Mouse (Mus musculus) frontal cortex, adult (tissue): Measurements from ENCODE around the gene Ank3.
A peak's percentile ranks its signal among the peaks of the same experiment; 100 is the strongest.

ENCODE experiments used
- ATAC-seq: cut with Nextera tagmentation; 2 replicates; pipeline ENCODE4 v1.9.2; 2017; ENCODE audit warnings: mild to moderate bottlenecking, moderate library complexity, mixed read lengths; ENCODE audit not compliant: low TSS enrichment

Ank3 gene

GRCm38 (mm10) chr10:69536372-69537075 lies 138.0 kb downstream of the Ank3 start:
- no peak for ATAC-seq

DNA sequence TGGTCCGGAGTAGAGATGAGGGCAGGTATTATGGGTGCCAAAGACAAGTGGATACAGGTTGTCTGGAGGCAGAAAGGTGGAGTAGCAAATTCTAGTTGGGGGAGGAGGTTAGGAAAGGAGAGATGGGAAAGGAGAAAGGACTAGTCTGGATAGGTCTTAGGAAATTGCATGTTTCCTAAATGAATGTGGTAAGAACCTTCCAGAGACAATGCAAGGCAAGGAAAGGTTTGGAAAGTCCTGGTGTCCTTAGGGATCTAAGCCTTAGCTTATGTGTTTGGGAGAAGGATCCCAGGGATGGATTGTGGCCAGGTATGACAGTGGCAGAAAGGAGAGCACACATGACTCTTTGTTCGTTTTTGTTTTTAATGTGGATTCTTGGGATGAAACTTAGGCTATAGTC lies 139.7 kb downstream of the Ank3 start:
- no peak for ATAC-seq

GRCm38 (mm10) chr10:69542439-69542838 lies 143.9 kb downstream of the Ank3 start:
- ATAC-seq = no peak

DNA sequence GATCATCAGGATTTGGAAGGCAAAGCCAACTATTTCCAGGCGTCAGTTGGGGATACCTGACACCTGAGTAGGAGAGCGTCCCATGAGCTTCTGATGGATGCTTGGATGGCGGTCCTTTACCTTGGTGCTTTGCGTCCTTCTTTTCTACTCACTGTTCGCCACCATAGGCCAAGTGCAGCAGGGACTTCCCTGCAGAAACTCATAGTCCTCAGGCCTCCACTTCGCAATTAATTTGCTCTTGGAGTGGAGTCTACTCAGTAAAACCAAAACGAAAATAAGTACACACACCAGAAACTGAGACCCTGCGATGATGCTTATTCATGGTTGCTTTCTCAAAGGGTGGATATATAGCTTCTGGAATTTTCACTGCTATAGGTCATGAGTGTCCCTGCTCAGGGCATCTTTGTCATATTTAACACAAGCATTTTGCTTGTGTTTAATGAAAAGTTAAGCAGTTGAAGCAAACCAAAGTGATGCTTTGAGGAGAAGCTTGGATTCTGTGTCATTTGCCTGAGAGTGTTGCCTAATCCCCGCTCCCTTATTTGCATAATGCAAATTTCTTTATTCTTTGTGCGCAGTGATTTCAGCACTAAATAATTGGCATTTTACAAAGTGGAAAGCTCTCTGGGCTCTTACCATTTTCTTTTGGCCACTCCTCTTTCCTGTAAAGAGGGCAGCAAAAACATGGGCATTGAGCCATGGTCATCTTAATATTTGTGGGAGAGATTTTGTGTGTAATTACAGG lies 145.5 kb downstream of the Ank3 start:
- no peak for ATAC-seq

- no peak for ATAC-seq
Observed at GRCm38 (mm10) chr10:69544653-69545052, 146.1 kb downstream of the Ank3 start.

DNA sequence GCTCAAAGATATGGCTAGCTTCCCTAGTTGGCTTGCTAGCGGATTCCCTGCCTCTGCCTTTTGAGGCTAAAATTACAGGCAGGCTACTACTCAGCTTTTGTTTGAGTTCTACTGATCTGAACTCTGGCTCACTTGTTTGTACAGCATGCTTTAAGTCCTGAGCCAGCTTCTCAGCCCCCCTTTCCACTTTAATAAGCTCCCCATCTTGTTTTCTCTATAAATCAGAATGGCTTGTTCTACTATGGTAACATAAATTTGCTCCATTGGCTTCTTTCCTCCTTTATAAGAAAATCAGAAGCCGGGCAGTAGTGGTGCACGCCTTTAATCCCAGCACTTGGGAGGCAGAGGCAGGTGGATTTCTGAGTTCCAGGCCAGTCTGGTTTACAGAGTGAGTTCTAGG lies 147.4 kb downstream of the Ank3 start:
- no peak for ATAC-seq

DNA sequence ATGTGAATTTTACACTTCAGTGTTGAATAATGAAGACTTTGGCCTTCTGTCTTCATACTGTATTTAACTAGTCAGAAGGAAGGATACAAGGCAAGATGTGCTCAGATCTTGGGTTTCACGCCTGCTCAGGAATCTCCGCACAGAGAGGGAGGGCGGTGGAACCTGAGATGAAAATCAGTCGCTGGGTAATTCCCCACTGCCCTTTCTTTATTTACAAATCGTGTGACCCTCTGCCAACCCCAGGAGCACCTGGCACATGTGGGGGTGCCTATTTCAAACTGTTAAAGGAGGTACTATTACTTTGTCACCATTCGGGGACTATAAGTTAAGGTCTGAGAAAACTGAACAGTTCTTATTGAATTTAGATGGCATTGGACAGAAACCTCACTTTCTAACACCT lies 148.1 kb downstream of the Ank3 start:
- ATAC-seq = no peak

GRCm38 (mm10) chr10:69548771-69549170 lies 150.2 kb downstream of the Ank3 start:
- ATAC-seq = no peak

DNA sequence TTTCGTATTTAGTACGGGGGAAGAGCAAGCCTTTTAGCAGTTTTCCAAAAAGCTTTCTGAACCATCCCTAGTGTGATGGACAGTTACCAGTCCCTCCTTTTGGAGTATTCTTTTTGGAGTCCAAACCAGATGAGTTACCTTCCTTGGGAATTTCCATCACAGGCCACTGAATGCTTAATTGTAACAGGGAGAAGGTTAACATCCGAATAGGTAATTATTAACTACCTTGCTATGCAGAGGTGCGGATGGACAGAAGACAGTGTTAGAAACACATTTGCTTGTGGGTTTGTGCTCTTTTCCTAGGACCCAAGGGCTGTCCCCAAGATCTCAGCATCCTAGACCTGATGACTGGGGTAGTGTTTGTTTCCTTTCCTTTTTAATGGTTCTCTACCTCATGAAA lies 150.6 kb downstream of the Ank3 start:
- no peak for ATAC-seq

GRCm38 (mm10) chr10:69550824-69551223 lies 152.3 kb downstream of the Ank3 start:
- ATAC-seq = no peak

DNA sequence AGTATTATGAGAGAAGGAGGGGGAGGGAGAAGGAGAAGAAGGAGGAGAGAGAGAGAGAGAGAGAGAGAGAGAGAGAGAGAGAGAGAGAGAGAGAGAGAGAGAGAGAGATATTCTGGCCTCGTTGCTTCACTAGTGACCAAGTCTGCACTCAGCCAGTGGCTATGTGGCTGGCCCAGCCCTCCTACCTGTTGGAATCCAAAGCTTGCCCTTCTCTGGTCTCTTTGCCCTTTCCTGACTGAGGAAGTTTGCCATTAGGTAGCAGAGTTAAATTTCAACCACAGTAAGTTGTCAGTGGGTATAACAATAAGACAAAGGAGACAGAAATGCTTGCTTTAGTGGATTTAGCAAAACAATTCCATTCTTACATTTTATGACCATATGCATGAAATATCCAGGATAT lies 154.5 kb downstream of the Ank3 start:
- ATAC-seq = no peak

DNA sequence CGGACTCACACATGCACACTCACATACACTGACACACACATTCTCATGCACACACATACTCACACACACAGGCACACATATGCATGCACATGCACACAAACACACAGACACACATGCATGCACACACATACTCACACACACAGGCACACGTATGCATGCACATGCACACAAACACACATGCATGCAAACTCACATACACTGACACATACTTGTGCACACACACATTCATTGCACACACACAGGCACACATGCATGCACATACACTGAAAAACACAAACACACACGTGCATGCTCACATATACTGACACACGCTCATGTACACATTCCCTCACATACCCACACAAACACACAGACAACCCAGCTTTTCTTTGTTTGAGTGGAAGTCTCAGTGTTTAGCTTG lies 157.0 kb downstream of the Ank3 start:
- ATAC-seq = no peak

- peak; percentile 77 for ATAC-seq
Observed at GRCm38 (mm10) chr10:69556278-69556677, 157.7 kb downstream of the Ank3 start.

DNA sequence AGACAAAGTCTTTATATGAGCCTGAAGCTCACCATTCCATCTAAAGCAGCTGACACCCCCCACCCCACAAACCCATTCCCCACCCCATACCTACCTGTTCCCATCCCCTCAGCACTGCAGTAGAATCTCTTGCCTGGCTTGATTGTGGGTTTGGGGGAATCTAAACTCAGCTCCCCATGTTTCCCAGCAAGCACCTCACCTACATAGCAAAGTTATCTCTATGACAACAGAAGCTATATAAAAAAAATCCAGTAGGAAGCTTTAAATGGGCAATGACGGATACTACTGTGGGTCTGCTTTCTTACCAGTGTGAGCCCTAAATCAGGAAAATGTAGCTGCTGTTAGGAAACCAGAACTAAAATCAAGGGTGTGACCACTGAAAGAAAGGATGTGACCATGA lies 161.7 kb downstream of the Ank3 start:
- peak; percentile 64 for ATAC-seq

DNA sequence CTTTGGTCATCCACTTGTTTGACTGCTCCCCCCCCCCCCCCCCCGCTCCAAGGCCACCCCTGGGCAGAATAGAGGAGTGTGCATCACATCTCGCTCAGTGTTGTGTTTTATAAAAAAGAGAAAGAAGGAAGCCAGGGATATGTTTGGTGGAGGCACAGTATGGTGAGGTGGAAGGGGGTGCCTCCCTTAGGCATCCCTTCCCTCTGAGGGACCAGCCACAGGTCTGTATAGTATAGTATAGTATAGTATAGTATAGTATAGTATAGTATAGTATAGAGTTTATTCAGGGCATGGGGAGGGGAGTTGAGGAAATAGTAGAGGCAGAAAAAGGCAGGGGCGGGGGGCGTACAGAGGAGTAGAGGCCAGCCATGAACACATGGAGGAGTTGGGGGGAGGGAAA lies 164.4 kb downstream of the Ank3 start:
- no peak for ATAC-seq

DNA sequence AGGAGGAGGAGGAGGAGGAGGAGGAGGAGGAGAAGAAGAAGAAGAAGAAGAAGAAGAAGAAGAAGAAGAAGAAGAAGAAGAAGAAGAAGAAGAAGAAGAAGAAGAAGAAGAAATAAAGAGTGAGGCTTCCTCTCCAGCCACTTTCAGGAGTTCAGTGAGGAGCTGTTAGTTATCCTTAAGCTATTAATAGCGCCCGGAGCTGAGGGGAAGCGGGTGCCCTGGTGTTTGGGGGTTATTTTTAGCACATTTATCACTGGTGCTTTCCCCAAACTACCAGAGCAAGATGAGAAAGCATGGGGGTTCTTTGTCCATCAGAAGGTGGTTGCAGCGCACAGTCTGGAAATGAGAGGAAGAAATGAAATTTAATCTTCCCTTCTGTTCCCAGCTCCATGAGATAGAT lies 166.5 kb downstream of the Ank3 start:
- ATAC-seq = no peak

DNA sequence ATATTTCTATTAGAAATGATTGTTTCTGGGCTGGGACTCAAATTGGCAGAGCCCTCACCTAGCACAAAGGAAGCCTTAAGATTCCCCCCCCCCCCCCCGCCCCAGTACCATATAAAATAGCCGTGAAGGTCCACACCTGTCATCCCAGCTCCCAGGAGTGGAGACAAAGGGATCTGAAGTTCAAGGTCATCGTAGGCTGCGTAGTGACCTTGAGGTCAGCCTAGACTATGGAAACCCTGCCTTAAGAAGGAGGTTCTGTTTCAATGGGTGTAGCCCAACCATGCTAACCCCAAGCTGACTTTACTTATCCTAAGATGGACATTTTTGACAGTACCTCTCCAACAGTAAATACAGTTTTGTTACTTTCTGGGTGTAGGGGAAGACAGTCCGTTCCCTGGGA lies 170.4 kb downstream of the Ank3 start:
- no peak for ATAC-seq

DNA sequence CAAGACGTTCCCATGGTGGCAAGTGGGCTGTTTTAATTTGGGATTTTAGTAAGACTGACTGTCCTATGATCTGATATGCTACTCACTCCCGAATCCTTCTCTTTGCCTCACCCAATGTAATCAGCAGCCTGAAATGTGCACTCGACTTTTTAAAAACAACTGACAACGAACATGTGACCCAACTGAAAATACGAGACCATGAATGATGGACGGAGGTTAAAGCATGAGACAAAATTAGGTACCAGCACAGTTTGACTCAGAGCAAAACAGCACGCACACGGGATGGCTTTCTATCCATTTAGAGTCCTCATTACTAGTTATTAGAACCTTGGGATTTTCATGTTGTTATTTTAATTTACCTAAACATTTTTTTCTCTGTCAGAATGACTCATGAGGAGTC lies 171.2 kb downstream of the Ank3 start:
- peak; percentile 41; the same call in 1 of the 2 replicates for ATAC-seq

DNA sequence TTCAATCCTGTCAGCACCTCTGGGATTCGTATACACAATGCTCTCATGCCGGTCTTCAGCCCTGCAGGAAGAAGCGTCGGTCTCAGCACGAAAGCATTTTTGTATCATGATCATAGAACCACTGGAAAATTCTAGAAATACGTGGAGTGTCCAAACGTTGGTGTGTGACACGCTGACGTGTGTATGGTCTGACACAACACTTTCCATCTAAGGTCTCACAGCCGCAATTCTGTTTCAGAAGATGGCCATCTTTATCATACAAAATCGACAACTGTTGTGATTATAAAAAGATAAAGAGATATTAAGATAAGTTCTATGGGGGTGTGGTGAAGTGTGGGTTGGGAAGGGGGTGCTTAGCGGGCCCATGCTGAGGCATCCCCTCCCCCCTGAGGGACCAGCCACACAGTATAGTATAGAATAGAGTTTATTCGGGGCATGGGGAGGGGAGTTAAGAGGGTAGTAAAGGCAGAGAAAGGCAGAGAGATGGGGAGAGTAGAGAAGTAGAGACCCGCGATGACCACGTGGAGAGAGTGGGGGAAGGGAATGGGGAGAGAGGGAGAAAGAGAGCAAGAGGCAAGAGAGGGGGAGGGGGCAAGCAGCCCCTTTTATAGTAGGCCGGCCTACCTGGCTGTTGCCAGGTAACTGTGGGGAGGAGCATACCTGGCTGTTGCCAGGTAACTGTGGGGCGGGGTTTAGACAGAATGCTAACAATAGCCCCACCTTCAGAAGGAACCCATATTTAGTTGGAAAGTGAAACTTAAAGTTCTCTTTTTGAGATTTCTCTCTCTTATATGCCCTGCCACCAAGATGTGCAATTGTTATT lies 172.1 kb downstream of the Ank3 start:
- ATAC-seq = no peak

DNA sequence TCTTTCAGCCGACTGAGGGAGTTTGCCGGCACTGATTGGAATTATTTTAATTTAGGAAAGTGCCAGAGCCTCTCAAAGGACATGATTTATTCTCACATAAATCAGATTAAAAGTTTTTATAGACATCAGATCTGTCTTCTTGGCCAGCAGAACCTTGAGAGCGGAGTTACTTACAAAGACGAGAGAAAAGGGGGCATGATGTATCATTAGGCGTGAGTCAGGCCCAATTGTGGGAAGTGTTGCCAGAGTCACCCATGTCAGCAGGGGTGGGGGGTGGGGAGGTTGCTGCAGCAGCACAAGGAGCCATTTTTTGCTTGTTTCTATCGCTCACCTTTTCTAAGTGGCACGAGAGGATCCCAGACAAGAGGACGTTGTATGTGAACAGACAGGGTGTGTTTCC lies 172.8 kb downstream of the Ank3 start:
- ATAC-seq = 0 out of 2 replicates have a peak, but pooled peaks have one; percentile 1

DNA sequence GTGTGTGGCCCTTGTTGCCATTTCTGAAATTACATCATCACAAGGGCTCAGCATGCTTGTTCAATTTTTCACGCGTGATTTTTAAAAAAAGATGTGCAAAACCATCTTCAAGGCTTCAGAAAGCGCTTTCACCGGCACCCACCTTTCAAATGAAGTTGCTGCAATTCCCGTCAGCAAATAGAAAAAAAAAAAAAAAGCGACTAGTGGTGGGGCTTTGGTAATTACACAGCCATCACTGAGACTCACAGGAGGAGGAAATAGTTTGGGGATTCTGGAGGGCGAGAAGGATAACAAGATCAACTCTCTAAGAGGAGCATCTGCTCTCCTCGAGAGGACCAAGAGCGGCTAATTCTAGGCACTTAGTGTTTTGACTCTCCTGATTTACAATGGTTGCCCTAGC lies 173.4 kb downstream of the Ank3 start:
- peak; percentile 14; the same call in 1 of the 2 replicates for ATAC-seq

- no peak for ATAC-seq
Observed at GRCm38 (mm10) chr10:69573054-69573453, 174.5 kb downstream of the Ank3 start.

GRCm38 (mm10) chr10:69573746-69574145 lies 175.2 kb downstream of the Ank3 start:
- ATAC-seq = no peak
